Mouse (Mus musculus) forebrain, embryonic 12.5 days (tissue): ENCODE results near the gene Olfr1185-ps1. TPM values are rescaled to one million over a fixed set of nuclear protein-coding genes. Genes with fewer than 3 reads are reported as not detected.
"Not testable (repeated sequence)": the region's sequence is repeated elsewhere in the genome, so short reads cannot be mapped to it uniquely, and the experiment has no call there.

Experiments used
- ATAC-seq: fragments of 200-750 bp; cut with Nextera tagmentation; 2 replicates; pipeline ENCODE4 v1.8.0; 2017; ENCODE audit warnings: moderate TSS enrichment; ENCODE audit not compliant: low FRiP score
- H3K27ac ChIP-seq: fragments of 300-500 bp; sonication (generic); 2 replicates; pipeline ENCODE4 v1.5.1; 2016; ENCODE audit warnings: mild to moderate bottlenecking
- H3K27me3 ChIP-seq: fragments of 300-500 bp; sonication (generic); 2 replicates; pipeline ENCODE4 v1.6.1; 2016; ENCODE audit warnings: mild to moderate bottlenecking
- H3K36me3 ChIP-seq: fragments of 300-500 bp; sonication (generic); replicated peaks from 2 replicates; pipeline ENCODE4 v1.6.1; 2016; ENCODE audit warnings: mild to moderate bottlenecking
- H3K4me1 ChIP-seq: fragments of 300-500 bp; sonication (generic); 2 replicates; pipeline ENCODE4 v1.6.1; 2016
- H3K4me2 ChIP-seq: fragments of 300-500 bp; sonication (generic); 2 replicates; pipeline ENCODE4 v1.6.1; 2016; ENCODE audit warnings: mild to moderate bottlenecking, moderate library complexity
- H3K4me3 ChIP-seq: fragments of 300-500 bp; sonication (generic); replicated peaks from 2 replicates; pipeline ENCODE4 v1.5.1; 2016; ENCODE audit warnings: mild to moderate bottlenecking
- H3K9ac ChIP-seq: fragments of 300-500 bp; sonication (generic); 2 replicates; pipeline ENCODE4 v1.6.1; 2016; ENCODE audit warnings: mild to moderate bottlenecking
- H3K9me3 ChIP-seq: fragments of 300-500 bp; sonication (generic); 2 replicates; pipeline ENCODE4 v1.6.1; 2016
- WGBS: fragments of 180-500 bp; shearing (Covaris S2); methylation state at CpG from one replicate; pipeline ENCODE4 v1.1.7; 2016; 5-methylcytosine and 5-hydroxymethylcytosine counted together
- polyA plus RNA-seq: library from polyadenylated mRNA; unstranded; fragments of >200 nt; fragmentation: Nextera tagmentation; extraction: Ambion mirVana; gene quantifications from 2 replicates; pipeline ENCODE4 v1.2.1, GENCODE M21; 2016

The Olfr1185-ps1 gene
- polyA plus RNA-seq = not detected in 2 replicates

DNA sequence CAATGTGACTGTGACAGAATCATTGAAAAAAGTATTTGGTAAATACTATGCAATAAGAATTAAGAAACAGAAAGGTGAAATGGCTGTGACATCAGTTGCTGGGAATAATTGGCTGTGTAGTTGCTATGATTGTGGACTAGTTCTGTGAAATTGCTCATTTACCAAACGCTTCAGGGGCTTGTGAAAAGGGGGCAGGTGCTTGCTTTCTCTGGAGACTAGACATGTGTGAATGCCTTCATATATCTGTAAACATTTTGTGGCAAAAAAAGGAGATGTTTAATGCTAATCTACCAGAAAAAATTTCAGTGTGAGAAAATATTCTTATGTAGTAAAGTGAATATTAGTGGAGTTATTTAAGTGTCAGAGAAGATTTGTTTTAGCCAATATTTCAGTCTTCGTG, at the start of gene Olfr1185-ps1:
TSS of gene Olfr1185-ps1 (plus strand) at position 301 of the 400 bp plus-strand sequence.
- Histone ChIP-seq H3K27me3 (no peaks in the 10 kb centered on the region), H3K4me2 (no peak within 1 kb of the TSS), H3K9ac (no peak within 1 kb of the TSS), H3K9me3 (no peaks in the 10 kb centered on the region), H3K4me1 (no peaks in the 10 kb centered on the region), H3K27ac (no peak within 1 kb of the TSS), H3K4me3 (no peak within 1 kb of the TSS), H3K36me3 (no peaks in the 10 kb centered on the region)
- no peak for ATAC-seq
- 78% methylated on average over 2 of the region's 2 CpGs for WGBS

GRCm38 (mm10) chr2:88449031-88449430, 44.1 kb upstream of the Olfr1185-ps1 start, which contains the start of gene Gm13757:
Gm13757 (minus strand) TSS chr2:88449131.
- Histone ChIP-seq H3K4me1 (no peaks in the 10 kb centered on the region), H3K4me3 (no peak within 1 kb of the TSS), H3K36me3 (no peaks in the 10 kb centered on the region), H3K27ac (no peak within 1 kb of the TSS), H3K4me2 (no peak within 1 kb of the TSS), H3K9me3 (no peaks in the 10 kb centered on the region), H3K27me3 (no peaks in the 10 kb centered on the region), H3K9ac (no peak within 1 kb of the TSS)
- no peak for ATAC-seq
- 87% methylated on average over 1 of the region's 1 CpGs for WGBS

- not testable (repeated sequence) for H3K27me3 ChIP-seq, H3K36me3 ChIP-seq, ATAC-seq, H3K4me1 ChIP-seq, H3K4me2 ChIP-seq, H3K9ac ChIP-seq, H3K27ac ChIP-seq, H3K9me3 ChIP-seq, H3K4me3 ChIP-seq
- 100% methylated on average over 1 of the region's 1 CpGs for WGBS
Measured at GRCm38 (mm10) chr2:88454567-88454966, 38.6 kb upstream of the Olfr1185-ps1 start, which contains the start of gene Olfr1183. Olfr1183 (plus strand) TSS chr2:88454867.

GRCm38 (mm10) chr2:88483298-88483697, 9.8 kb upstream of the Olfr1185-ps1 start, which contains the start of gene Olfr1184:
Olfr1184 (plus strand) TSS chr2:88483598.
- H3K27me3 ChIP-seq = no peaks in the 10 kb centered on the region
- no peak within 1 kb of the TSS for H3K4me2 ChIP-seq
- 89% methylated on average over 2 of the region's 2 CpGs for WGBS
- no peaks in the 10 kb centered on the region for H3K4me1 ChIP-seq
- no peak within 1 kb of the TSS for H3K9ac ChIP-seq
- H3K9me3 ChIP-seq = no peaks in the 10 kb centered on the region
- H3K36me3 ChIP-seq = no peaks in the 10 kb centered on the region
- H3K4me3 ChIP-seq = no peak within 1 kb of the TSS
- ATAC-seq = no peak
- H3K27ac ChIP-seq = no peak within 1 kb of the TSS

DNA sequence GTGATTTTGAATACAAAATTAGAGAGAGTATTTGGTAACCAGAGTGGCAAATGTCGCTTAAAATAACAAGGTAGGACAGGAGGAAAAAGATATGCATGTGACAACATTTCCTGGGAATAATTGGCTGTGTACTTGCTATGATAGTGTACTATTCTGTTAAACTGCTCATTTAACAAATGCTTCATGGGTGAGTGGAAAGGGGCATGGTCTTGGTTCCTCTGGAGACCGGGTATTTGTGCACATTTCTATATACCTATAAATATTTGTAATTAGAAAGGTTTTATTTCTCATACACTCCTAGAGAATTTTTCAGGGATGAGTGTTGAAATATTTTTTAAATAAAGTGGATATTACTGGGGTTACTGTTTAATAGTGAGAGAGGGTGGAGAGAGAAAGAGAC, 25.1 kb downstream of the Olfr1185-ps1 start, which contains the start of gene Olfr1186:
TSS of gene Olfr1186 (plus strand) at position 301 of the 400 bp plus-strand sequence.
- H3K4me3 ChIP-seq = no peak within 1 kb of the TSS
- H3K4me1 ChIP-seq = no peaks in the 10 kb centered on the region
- H3K9ac ChIP-seq = no peak within 1 kb of the TSS
- H3K27me3 ChIP-seq = no peaks in the 10 kb centered on the region
- H3K27ac ChIP-seq = no peak within 1 kb of the TSS
- H3K9me3 ChIP-seq = no peaks in the 10 kb centered on the region
- no peak within 1 kb of the TSS for H3K4me2 ChIP-seq
- no peak for ATAC-seq
- no peaks in the 10 kb centered on the region for H3K36me3 ChIP-seq
- WGBS = 92% methylated on average over 2 of the region's 2 CpGs

DNA sequence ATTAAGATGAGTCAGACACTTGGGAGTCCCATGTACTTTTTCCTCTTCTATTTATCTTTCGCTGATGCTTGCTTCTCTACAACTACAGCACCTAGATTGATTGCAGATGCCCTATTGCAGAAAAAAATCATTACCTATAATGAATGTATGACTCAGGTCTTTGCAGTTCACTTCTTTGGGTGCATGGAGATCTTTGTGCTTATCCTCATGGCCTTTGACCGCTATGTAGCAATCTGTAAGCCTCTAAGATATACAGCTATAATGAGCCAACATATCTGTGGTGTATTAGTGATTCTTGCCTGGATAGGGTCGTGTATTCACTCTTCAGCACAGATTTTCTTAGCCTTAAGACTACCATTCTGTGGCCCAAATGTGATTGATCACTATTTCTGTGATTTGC, 32.6 kb downstream of the Olfr1185-ps1 start:
- Histone ChIP-seq H3K36me3 (no peaks in the 10 kb centered on the region), H3K9ac (no peak overlapping the region), H3K27ac (no peak overlapping the region), H3K4me1 (no peaks in the 10 kb centered on the region), H3K4me2 (no peak overlapping the region), H3K27me3 (no peaks in the 10 kb centered on the region), H3K9me3 (no peaks in the 10 kb centered on the region), H3K4me3 (no peak overlapping the region)
- 83% methylated on average over 3 of the region's 3 CpGs for WGBS
- ATAC-seq = no peak

Other genes starting within 250 kb of the Olfr1185-ps1 start
- not detected in 2 replicates for gene Olfr1173, start 213.4 kb upstream of the Olfr1185-ps1 start, polyA plus RNA-seq
- not detected in 2 replicates for gene Olfr1174-ps, start 178.2 kb upstream of the Olfr1185-ps1 start, polyA plus RNA-seq
- gene Olfr1175-ps, start 166.1 kb upstream of the Olfr1185-ps1 start, polyA plus RNA-seq = not detected in 2 replicates
- not detected in 2 replicates for gene Olfr1176, start 156.6 kb upstream of the Olfr1185-ps1 start, polyA plus RNA-seq
- not detected in 2 replicates for gene Olfr1177-ps, start 146.8 kb upstream of the Olfr1185-ps1 start, polyA plus RNA-seq
- gene Olfr1178, start 106.3 kb upstream of the Olfr1185-ps1 start, polyA plus RNA-seq = not detected in 2 replicates
- gene Olfr1179, start 86.9 kb upstream of the Olfr1185-ps1 start, polyA plus RNA-seq = not detected in 2 replicates
- gene Olfr1180, start 74.2 kb upstream of the Olfr1185-ps1 start, polyA plus RNA-seq = not detected in 2 replicates
- gene Olfr1181, start 67.1 kb upstream of the Olfr1185-ps1 start, polyA plus RNA-seq = not detected in 2 replicates
- gene Gm13757, start 44.2 kb upstream of the Olfr1185-ps1 start, polyA plus RNA-seq = not detected in 2 replicates
- gene Olfr1183, start 38.5 kb upstream of the Olfr1185-ps1 start, polyA plus RNA-seq = not detected in 2 replicates
- gene Olfr1184, start 9.7 kb upstream of the Olfr1185-ps1 start, polyA plus RNA-seq = not detected in 2 replicates
- not detected in 2 replicates for gene Olfr1186, start 25.2 kb downstream of the Olfr1185-ps1 start, polyA plus RNA-seq
- not detected in 2 replicates for gene Olfr1188, start 63.6 kb downstream of the Olfr1185-ps1 start, polyA plus RNA-seq
- not detected in 2 replicates for gene Olfr1189, start 93.1 kb downstream of the Olfr1185-ps1 start, polyA plus RNA-seq
- not detected in 2 replicates for gene Olfr1191-ps1, start 147.2 kb downstream of the Olfr1185-ps1 start, polyA plus RNA-seq
- gene Olfr1192-ps1, start 155.2 kb downstream of the Olfr1185-ps1 start, polyA plus RNA-seq = not detected in 2 replicates
- not detected in 2 replicates for gene Olfr1193, start 182.3 kb downstream of the Olfr1185-ps1 start, polyA plus RNA-seq
- gene Olfr1195, start 195.9 kb downstream of the Olfr1185-ps1 start, polyA plus RNA-seq = not detected in 2 replicates
- gene Olfr1196, start 211.3 kb downstream of the Olfr1185-ps1 start, polyA plus RNA-seq = not detected in 2 replicates
- gene Olfr1197, start 239.0 kb downstream of the Olfr1185-ps1 start, polyA plus RNA-seq = not detected in 2 replicates